Mouse (Mus musculus): Measurements from ENCODE around the gene Xylt2.
"Not testable (repeated sequence)": the region's sequence is repeated elsewhere in the genome, so short reads cannot be mapped to it uniquely, and the experiment has no call there.

Gene Xylt2

DNA sequence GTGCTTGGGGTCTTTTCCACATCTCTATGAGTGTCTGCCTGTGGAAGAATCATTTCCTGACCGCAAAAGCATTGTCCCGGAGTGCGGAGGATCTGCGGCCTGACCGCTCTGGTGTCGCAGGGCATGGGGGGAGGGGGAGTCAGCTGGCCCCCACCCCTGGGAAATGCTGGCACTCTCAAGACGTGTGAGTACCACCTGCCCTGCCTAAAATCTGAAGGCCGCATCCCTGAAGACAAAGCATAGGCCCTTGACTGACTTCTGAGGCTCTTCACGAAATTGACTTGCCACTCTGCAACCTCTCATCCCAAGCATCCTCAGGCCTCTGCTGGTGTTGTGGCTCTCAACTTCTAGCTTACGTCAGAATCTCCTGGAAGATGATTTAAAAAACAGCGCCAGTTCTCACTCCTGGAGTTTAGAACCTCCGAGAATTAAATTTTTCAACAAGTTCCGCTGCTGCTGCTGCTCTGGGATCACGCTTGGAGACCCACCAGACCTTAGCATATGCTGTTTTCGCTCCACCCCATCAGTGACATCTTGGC lies 361 bp upstream of the Xylt2 start:
- no peak for DNase-seq (ENCODE audit: extremely low spot score, low spot score)

DNA sequence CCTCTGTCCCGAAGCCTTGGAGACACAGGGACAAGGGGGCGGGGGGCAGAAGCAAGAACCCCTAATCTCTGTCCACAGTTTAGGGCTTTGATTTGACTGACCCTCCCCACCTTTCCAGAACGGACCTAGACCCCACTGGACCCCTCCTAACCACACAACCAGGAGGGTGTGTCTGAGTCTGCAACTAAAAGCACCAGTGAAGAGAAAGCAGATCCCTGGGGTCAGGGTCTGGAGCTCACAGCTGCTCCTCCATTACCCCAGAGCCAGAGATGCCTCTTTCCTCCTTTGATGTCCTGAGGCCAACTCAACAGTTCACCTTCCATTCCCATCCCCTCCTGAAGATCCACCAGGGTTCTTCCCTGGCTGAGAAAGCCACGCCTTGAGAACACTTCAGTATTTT lies 1.0 kb downstream of the Xylt2 start:
- DNase-seq (ENCODE audit: extremely low spot score, low spot score): peak; percentile 34

DNA sequence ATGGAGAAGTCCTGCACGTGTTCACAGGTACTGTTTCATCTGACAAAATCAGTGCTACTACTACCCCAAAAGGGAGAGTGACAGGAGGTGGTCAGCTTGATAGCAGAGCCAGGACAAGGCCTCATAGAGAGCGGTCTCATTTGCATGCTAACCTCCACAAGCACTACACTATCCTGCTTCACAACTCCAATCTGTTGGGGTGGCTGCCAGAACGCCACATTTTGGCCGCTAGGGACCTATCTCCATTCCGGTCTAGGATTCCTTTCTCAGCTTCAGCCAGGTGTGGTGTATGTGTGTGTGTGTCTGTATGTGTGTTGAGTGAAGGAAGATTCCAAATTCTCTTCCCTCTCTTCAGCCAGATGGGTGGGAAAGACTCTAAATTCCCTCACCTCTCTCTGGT lies 1.9 kb downstream of the Xylt2 start:
- no peak for DNase-seq (ENCODE audit: extremely low spot score, low spot score)

DNA sequence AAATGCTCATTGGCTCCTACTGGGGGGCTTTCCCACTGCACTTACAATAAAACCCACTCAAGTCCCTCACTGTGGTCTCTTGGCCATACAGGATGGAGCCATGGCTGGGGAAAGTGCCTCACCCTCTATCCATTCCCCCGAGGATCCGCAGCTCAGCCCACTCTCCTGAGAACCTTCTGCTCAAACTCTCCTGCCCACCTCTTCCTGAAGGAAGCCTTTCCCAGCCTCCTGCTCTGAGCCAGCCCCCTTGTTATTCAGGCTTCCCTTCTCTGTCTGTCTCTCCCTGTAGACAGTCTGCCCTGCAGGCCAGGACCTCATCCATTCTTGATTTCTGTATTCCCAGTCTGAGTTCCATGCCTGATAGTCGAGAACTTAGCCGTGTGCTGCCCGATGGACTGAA lies 2.3 kb downstream of the Xylt2 start:
- no peak for DNase-seq (ENCODE audit: extremely low spot score, low spot score)

DNA sequence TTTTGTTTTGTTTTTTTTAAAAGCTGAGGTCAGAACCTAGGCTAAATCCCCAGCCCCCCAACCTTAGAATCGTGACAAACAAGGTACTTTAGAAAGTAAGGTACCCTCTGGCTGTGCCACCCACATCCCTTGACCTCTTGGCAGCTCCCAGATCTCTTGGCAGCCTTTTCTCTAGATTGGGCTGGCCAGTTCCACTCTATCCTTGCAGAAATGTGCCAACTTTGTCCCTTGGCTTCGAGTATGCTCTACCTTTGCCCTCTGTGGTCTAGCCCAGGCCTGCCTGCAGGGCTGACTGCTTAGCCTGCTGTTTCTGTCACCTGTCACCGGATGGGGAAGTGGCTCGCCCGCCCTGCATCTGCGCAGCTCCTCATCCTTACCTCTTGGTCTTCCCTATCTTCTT lies 12.0 kb downstream of the Xylt2 start:
- DNase-seq (ENCODE audit: extremely low spot score, low spot score): no peak

DNA sequence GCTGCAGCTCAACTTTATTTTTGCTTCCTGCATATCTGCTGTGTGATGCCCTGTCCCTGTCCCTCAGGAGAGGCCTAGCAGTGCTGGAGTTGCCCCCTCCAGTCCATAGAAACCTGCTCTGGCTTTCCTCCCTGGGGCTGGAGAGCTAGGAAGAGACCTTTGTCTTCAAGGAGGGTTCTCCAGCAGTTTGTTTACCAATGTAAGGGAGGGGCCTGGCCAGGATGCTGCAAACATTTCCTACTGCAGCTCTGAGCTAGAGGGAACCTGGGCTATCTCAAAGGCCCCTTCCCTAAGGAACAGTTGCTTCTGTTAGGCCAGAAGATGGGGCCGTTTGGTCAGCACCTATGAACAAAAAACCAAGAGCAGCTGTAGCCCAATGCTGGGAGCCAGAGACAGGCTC lies 16.0 kb downstream of the Xylt2 start:
- no peak for DNase-seq (ENCODE audit: extremely low spot score, low spot score)

DNA sequence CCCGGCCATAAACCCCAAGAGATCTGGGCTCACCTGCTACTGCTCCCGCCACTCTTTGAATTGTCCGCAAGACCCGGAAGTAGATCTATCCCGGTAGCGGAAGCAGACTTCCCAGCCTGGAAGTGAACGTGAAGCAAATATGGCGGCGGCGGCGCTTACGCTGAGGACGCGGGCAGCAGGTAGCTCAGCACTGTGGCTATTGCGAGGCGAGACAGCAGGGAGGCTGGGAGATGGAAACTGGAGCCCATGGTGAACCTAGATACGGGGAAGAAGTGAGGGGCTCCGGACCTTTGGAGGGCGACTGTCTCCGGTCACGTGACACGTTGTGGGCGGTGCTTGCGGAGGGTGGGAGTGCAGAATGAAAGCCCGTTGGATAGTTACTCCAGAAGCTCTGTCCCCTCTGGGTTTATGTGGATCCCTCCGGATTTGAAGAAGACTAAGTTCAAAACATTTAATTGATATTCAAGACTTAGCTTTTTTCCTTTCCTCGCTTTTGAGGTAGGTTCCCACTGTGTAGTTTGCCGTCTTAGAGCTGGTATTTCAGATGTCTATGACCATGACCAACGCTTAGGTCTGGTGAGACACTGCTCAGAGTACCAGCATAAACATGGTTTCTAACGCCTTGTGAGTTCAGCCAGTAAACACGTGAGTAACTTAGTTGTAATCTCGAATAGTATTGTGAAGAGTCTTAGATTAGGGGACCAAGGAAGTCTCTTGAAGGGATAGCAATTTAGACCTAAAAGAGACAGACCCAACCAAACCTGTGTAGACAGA lies 23.5 kb downstream of the Xylt2 start, which contains the start of the genes Mrpl27 and Eme1:
Mrpl27 (plus strand) TSS at position 105 of the 774 bp plus-strand sequence.
Eme1 (minus strand) TSS at position 302 of the 774 bp plus-strand sequence.
- peak; percentile 86 for DNase-seq (ENCODE audit: extremely low spot score, low spot score)

DNA sequence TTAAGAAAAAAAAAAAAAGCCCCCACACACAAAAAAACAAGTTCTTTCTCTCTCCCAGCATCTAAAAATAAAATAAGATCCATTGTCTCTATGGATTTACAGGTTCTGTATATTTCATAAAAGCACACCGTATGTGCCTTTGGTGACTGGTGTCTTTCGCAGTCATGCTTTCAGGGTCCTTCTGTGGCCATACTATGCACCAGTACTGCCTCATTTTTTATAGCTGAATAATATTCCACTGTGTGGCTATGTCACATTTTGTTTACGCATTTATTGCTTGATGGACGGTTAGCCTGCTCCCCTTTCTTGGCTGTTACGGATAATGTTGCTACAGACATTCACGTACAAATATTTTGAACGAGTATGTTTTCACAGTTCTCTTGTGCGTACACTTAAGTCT lies 24.3 kb downstream of the Xylt2 start:
- DNase-seq (ENCODE audit: extremely low spot score, low spot score): no peak

DNA sequence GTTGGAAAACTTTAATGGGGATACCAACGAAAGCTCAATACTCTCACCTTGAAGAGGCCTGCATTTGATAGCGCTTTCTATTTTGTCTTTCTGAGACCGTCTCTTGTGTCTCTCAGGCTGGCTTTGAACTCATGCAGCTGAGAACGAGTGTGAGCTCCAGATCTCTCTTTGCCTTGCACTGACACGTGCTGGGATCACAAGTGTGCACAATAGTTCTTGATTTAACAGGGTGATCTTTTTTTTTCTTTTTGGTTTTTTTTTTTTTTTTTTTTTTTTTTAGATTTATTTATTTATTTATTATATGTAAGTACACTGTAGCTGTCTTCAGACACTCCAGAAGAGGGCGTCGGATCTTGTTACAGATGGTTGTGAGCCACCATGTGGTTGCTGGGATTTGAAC lies 26.1 kb downstream of the Xylt2 start:
- not testable (repeated sequence) for DNase-seq (ENCODE audit: extremely low spot score, low spot score)

DNA sequence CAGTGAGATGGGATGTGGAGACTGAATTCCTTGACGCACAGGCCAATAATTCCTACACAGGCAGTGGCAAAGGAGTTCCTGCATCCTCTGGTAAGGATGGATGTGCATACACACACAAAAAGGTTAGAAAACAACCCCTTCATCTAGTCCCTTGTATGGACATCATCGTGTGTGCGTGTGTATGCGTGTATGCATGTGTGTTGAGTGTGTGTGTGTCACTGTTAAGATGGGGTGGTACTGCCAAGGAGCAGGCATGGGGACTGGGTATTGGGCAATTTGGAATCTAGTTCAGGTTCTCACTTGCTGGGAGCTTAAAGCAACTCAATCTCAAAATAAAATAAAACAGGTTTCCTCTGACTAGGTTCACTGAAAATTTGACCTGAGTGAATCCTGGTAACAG lies 30.9 kb downstream of the Xylt2 start:
- no peak for DNase-seq (ENCODE audit: extremely low spot score, low spot score)

DNA sequence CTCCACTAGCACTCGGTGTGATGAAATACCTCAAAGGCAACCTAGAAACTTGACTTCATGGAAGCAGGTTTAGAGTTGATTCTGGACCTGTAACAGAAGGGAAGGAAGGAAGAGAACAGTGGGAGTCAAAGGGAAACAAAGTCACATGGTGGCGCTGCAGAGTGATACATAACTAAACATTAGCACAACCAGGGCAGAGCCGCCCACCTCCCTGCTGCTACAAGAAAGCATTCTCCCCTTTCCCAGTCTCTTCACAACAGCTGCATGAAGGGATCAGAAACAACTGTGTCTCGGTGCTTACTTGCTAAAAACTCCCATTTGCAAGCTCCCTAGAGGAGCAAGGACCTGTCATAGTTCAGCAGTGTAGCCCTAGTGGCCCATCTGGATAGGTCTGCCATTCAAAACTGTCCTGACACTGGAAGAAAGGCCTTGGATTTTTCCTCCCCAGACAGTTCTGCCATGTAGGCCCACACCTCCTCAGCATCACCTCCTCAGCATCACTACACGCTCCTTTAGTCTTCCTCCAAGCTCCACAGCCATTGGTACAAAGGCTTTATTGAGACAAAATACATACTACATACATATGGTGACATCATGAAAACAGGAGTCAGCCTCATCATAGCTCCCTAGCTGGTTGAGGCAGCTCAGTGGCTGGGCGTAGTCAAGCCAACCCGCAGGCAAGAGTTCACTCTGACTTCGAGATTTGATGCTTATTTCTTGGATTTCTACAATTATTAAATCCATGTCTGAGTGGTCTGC lies 32.7 kb downstream of the Xylt2 start:
- no peak for DNase-seq (ENCODE audit: extremely low spot score, low spot score)

DNA sequence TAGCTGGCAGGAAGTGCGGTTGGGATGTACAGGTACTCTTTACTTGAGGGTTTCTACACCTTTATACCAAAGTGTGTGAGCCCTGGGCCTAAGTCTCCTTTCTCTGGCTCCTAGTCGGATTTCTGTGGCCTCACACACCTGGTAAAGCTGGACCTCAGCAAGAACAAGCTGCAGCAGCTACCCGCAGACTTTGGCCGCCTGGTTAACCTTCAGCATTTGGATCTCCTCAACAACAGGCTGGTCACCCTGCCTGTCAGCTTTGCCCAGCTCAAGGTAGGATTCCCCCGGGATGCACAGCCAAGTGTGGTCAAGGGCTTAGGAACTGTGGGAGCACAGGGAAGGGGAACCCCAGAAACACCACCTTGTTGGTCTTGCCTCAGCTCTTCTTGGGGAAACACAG lies 42.9 kb downstream of the Xylt2 start:
- no peak for DNase-seq (ENCODE audit: extremely low spot score, low spot score)

DNA sequence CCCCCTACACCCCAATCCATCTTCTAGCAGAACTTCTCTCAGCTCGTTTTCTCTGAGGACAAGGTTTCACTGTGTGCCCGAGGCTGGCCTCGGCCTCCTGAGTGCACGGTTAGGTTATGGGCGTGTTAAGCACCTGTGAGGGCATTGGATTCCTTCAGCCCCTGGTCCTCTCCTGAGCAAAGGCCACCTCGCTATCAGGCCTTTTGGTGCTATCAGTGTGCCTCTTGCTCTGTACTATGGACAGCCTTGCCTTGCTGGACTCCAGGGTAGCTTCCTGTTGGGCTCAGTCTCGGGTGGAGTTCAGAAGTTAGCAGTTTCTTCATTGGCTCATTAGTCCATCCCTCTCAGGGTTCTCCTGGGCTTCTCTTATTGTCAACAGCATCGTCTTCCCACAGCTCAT lies 44.3 kb downstream of the Xylt2 start:
- no peak for DNase-seq (ENCODE audit: extremely low spot score, low spot score)

DNA sequence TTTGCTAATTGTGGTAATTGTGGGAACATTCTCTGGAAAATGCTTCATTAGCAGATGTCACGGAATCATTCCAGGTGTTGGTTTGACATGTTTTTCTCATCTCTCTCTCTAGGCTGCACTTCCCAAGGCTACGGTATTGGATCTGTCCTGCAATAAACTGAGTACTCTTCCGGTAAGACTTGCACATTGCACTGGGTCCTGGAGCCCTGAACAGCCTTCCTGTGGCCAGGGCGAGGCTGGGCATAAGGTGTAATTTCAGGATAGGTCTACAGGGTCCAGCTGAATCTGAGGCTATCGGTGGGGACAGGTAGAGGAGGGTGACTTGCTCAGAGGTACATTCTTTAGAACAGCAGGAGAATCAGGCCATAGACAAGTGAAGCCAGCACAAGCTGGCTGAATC lies 45.3 kb downstream of the Xylt2 start:
- no peak for DNase-seq (ENCODE audit: extremely low spot score, low spot score)

DNA sequence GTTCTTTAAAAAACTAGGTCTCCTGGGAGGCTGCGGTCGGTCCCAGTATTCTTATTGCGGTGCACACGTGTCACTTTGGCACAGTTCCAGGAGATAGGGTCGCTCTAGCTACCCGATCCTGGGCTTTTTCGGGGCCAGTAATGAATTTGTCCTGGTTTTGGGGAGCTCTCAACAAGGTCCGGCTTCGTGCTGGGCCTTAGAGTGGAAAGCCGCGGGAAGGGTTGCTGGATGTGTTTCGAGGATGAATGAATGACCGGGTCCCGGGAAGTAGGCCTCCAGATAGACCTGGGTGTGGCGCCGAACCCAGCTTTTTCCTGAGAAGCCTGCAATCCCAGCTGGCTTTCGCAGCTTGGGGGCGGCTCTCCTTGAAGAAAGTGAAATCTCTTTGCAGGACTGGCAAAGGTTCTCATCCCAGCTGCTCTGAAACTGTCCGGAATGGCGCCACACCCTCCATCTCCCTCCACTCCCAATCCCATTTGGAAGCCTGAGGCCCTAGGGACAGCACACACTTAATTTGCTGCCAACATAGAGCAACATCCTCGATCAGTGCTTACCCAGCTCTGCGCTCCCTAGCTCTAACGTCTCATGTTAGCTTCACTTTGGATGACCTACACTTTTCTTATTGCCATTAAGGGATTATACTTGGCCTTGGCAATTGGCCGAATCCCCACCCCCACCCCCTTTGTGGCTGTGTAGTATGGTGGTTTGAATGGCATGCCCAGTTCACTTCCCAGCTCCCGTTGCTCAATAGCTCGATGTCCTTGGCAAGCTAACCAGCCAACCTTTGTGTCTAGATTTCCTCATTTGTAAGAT lies 46.9 kb downstream of the Xylt2 start:
- DNase-seq (ENCODE audit: extremely low spot score, low spot score): no peak

DNA sequence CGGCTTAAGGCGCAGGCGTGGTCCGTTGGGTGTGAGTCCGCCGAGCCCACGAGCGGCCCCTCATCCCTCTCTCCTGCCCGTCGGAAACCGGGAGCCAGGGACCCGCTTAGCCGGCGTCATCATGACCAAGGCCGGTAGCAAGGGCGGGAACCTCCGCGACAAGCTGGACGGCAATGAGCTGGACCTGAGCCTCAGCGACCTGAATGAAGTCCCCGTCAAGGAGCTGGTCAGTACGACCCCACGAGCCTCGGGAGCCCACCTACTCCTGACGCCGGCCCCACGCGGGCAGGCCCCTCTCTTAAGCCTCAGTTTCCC lies 47.5 kb downstream of the Xylt2 start:
- no peak for DNase-seq (ENCODE audit: extremely low spot score, low spot score)

DNA sequence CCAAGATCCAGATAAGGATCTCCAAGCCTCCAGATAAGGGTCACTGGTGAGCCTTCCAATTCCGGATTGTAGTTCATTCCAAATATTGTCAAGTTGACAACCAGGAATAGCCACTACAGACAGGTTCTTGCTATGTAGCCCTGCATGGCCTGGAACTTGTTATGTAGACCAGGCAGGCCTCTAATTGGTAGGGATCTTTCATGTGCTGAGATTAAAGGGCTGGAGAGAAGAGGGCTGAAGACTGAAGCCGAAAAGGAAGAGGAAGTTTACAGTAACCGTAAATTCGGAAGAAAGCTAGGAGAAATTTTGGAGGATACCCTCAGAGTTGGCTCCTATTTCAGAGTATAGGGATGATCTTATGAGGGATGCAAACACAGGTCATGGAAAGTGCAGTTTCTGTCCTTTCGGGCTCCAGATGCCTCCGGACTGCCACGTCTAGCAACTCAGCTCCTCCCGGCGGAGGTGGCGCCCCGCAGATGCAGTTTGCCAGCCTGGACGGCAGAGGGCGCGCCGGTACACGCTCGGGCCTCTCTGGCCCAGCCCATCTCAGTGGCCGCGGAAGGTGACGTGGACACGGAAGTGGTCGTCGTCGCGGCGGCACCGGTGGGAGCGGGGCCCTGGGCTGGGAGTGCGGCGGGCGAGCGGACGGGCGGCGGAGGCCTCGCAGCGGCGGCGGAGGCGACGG lies 48.0 kb downstream of the Xylt2 start, which contains the start of gene Lrrc59:
Lrrc59 (plus strand) TSS at position 569 of the 685 bp plus-strand sequence.
- DNase-seq (ENCODE audit: extremely low spot score, low spot score): peak; percentile 97

DNA sequence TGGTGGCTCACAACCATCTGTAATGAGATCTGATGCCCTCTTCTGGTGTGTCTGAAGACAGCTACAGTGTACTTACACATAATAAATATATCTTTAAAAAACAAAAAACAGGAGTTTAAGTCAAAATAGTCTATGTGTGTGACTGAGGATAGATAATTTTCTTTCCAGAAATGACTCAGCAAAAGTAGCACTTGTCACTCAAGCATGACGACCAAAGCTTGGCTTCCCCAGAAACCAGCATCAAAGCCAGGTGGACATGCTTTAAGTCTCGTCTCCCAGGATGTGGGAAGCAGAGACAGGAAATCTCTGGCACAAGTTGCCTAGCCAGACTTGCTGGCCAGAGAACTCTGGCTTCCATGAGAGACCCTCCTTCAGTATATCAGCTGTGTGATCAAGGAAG lies 55.2 kb downstream of the Xylt2 start:
- no peak for DNase-seq (ENCODE audit: extremely low spot score, low spot score)

DNA sequence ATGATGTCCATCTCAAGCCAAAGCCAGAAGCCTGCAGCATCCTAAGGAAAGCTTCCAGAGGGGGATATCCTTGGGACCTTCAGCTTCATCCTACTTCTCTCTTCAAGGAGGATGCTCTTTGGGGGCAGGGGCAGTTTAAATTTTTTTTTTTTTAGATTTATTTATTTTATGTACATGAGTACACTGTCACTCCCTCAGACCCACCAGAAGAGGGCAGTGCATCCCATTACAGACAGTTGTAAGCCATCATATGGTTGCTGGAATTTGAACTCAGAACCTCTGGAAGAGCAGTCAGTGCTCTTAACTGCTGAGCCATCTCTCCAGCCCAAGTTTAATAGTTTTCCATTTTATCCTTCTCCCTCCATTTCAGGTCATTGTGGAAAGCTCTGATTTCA lies 55.9 kb downstream of the Xylt2 start:
- DNase-seq (ENCODE audit: extremely low spot score, low spot score): no peak

DNA sequence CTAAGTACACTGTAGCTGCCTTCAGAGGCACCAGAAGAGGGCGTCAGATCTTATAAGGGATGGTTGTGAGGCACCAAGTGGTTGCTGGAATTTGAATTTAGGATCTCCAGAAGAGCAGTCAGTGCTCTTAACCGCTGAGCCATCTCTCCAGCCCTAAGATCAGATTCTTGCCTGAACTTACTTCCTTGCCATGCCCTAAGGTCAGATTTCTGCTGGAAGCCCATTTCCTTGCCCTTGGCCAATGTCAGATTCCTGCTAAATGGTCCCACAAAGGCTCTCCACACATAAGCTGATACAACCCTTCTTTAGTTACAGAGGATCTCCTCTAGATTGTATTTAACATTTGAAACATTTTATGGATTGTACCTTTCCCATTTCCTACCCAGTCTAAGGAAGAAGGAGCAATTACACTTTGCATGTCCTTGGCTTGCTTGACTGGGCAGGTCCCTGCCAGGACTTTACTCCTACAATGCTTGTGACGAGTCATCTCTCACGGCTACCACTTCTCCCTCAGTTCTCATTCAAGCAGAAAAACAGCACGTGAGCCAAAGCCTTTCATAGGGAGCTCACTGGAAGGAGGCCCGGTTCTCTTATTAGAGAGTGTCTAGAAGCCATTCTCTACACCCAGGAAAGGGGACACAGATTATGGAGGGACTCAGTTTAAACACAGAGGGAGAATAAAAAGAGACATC lies 56.4 kb downstream of the Xylt2 start:
- no peak for DNase-seq (ENCODE audit: extremely low spot score, low spot score)

DNA sequence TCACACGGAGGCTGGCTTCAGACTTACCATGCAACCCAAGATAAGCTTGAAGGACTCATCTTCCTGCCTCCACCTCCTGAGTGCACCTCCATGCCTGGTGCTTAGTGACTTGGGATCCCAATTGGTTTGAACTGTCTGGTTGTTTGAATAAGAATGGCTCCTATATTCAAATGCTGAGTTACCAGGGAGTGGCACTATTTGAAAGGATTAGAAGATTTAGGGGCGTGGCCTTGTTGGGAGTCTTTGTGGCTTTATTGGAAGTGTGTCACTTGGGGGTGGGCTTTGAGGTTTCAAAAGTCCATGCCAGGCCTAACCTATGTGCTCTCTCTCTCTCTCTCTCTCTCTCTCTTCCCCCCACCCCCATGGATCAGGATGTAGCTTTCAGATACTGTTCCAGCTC lies 59.7 kb downstream of the Xylt2 start:
- DNase-seq (ENCODE audit: extremely low spot score, low spot score): no peak
